ENCODE assay signal across 8 mouse cellular contexts in the genomic region with DNA sequence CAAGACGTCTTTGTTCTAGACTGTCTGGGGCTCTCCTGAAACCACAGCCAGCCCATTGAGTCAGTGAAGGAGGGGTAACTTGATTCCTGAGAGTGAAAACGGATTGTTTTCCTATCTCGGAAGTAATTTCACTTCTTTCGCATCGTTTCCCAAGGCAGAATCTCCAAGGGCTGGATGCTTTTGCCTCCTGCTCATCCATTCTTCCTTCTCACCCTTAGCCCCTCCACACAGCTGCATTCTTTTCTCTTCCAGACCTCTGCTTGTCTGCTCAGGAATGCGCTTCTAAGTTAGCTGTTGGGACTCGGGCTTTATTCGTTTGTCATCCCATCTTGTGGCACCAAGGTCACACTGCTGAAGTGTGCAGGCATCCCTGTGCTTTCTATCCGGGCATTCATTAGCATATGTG. TPM values are rescaled to one million over a fixed set of nuclear protein-coding genes. Genes with fewer than 3 reads are reported as not detected.
DNase-seq lines count a peak whose midpoint lies in the region; ATAC-seq and TF ChIP-seq lines count a peak whose summit lies in the region.

No protein-coding gene starts in this region.

- H3K27me3 ChIP-seq in heart, embryonic 11.5 days (ENCODE audit: control insufficient read depth, insufficient read depth, low read length), result no peaks in the 10 kb centered on the region
- H3K27me3 ChIP-seq in CH12.LX (replicated peaks), result no peaks in the 10 kb centered on the region
- H3K27me3 ChIP-seq in forebrain, embryonic 12.5 days, result 0 out of 2 replicates have a peak, but pooled peaks cover 4% of the 10 kb centered on the region
- H3K27me3 ChIP-seq in midbrain, embryonic 11.5 days (ENCODE audit: control insufficient read depth, insufficient read depth, low read length), result no peaks in the 10 kb centered on the region

- H3K27ac ChIP-seq in heart, embryonic 11.5 days (ENCODE audit: low read depth, low read length), result peak overlapping the region; percentile 70
- no peak overlapping the region for H3K27ac ChIP-seq in CH12.LX (ENCODE audit: insufficient read depth, low read depth)
- peak overlapping the region; percentile 74 for H3K27ac ChIP-seq in forebrain, embryonic 12.5 days
- H3K27ac ChIP-seq in midbrain, embryonic 11.5 days (ENCODE audit: low read depth, low read length), result peak overlapping the region; percentile 60; the same call in 1 of the 2 replicates

- no peak overlapping the region for H3K4me3 ChIP-seq in heart, embryonic 11.5 days (ENCODE audit: low read depth, low read length)
- no peak overlapping the region for H3K4me3 ChIP-seq in CH12.LX (replicated peaks in 1 of 3; ENCODE audit: low read depth in 2 of 3, low read length in 2 of 3, poor library complexity in 1 of 3)
- no peak overlapping the region for H3K4me3 ChIP-seq in forebrain, embryonic 12.5 days (replicated peaks)
- H3K4me3 ChIP-seq in midbrain, embryonic 11.5 days (ENCODE audit: low read depth, low read length), result no peak overlapping the region

- WGBS in heart, embryonic 11.5 days (ENCODE audit: insufficient replicate concordance), result 15% methylated on average over 9 of the region's 9 CpGs
- 8% methylated on average over 9 of the region's 9 CpGs for WGBS in forebrain, embryonic 12.5 days
- WGBS in midbrain, embryonic 11.5 days, result 8% methylated on average over 9 of the region's 9 CpGs

- 0 out of 2 replicates have a peak overlapping the region, but pooled peaks have one; percentile 3 for H3K9ac ChIP-seq in heart, embryonic 11.5 days (ENCODE audit: low read depth, low read length)
- no peak overlapping the region for H3K9ac ChIP-seq in CH12.LX (ENCODE audit: insufficient read depth, low read depth)
- peak overlapping the region; percentile 30 for H3K9ac ChIP-seq in forebrain, embryonic 12.5 days
- H3K9ac ChIP-seq in midbrain, embryonic 11.5 days (ENCODE audit: low read length), result peak overlapping the region; percentile 33; the same call in 1 of the 2 replicates

- in situ Hi-C loops in CH12.LX (cut with MboI; ENCODE audit: low pct_ligation_motif_present, low pct_unique_long_range_greater_than_20kb, low sequenced_read_pairs), result loop anchor here (5.0 kb wide), 2 partner anchors 35 to 85 kb away; no protein-coding TSS in a partner anchor

- no peak for TF ChIP-seq RAD21 in CH12.LX (IDR thresholded peaks at IDR 0.05; ENCODE audit: low read depth, low read length)

- no peak for TF ChIP-seq EP300 in CH12.LX (IDR thresholded peaks at IDR 0.05; ENCODE audit: low read length)

- H3K36me3 ChIP-seq in heart, embryonic 11.5 days (ENCODE audit: control insufficient read depth, insufficient read depth, low read length), result no peaks in the 10 kb centered on the region
- no peaks in the 10 kb centered on the region for H3K36me3 ChIP-seq in CH12.LX (replicated peaks in 1 of 2; ENCODE audit: control insufficient read depth in 1 of 2, insufficient read depth in 1 of 2, low read length in 1 of 2)
- no peaks in the 10 kb centered on the region for H3K36me3 ChIP-seq in forebrain, embryonic 12.5 days (replicated peaks)
- no peaks in the 10 kb centered on the region for H3K36me3 ChIP-seq in midbrain, embryonic 11.5 days (ENCODE audit: control insufficient read depth, insufficient read depth, low read length)

- peaks cover 46% of the 10 kb centered on the region for H3K4me1 ChIP-seq in heart, embryonic 11.5 days (ENCODE audit: control insufficient read depth, insufficient read depth, low read length)
- peaks cover 44 to 80% of the 10 kb centered on the region in 2 experiments for H3K4me1 ChIP-seq in CH12.LX (ENCODE audit: control insufficient read depth in 1 of 2, insufficient read depth in 2 of 2)
- H3K4me1 ChIP-seq in forebrain, embryonic 12.5 days, result peaks cover 53% of the 10 kb centered on the region
- peaks cover 25% of the 10 kb centered on the region for H3K4me1 ChIP-seq in midbrain, embryonic 11.5 days (ENCODE audit: control insufficient read depth, insufficient read depth, low read length)

- dilution Hi-C loops in CH12.LX (cut with MboI; ENCODE audit: extremely low pct_ligation_motif_present, extremely low pct_unique_long_range_greater_than_20kb, low sequenced_read_pairs), result no loop called here

- no peak for DNase-seq in heart, adult 9 months (ENCODE audit: low spot score in 2 of 2)
- DNase-seq in CH12.LX (ENCODE audit: extremely low read depth), result no peak
- peak; percentile 93 for DNase-seq in midbrain, embryonic 11.5 days (ENCODE audit: low spot score, missing footprints)
- DNase-seq in urinary bladder, postnatal 14 days (ENCODE audit: low spot score), result no peak
- DNase-seq in spleen, adult 12 weeks (ENCODE audit: low spot score), result no peak
- DNase-seq in gastrocnemius, postnatal 36 days, result no peak

- no peak for TF ChIP-seq POLR2A in CH12.LX (IDR thresholded peaks at IDR 0.05; ENCODE audit: low read depth, low read length)

- ATAC-seq in heart, embryonic 11.5 days (replicated peaks; ENCODE audit: insufficient number of reproducible peaks, low FRiP score, low TSS enrichment), result no peak
- ATAC-seq in forebrain, embryonic 12.5 days (ENCODE audit: low FRiP score), result 0 out of 2 replicates have a peak, but pooled peaks have one; percentile 36
- ATAC-seq in midbrain, embryonic 11.5 days (ENCODE audit: low FRiP score), result peak; percentile 63

- H3K4me2 ChIP-seq in heart, embryonic 11.5 days, result no peak overlapping the region; the same call in 1 of the 2 replicates
- H3K4me2 ChIP-seq in CH12.LX (ENCODE audit: insufficient read depth, low read depth, poor library complexity, severe bottlenecking), result peak overlapping the region; percentile 64; the same call in 1 of the 2 replicates
- no peak overlapping the region for H3K4me2 ChIP-seq in forebrain, embryonic 12.5 days
- no peak overlapping the region for H3K4me2 ChIP-seq in midbrain, embryonic 11.5 days

- intact Hi-C loops in gastrocnemius, postnatal 36 days (cut with DNase I), result no loop called here

- no peak for TF ChIP-seq CTCF in CH12.LX (conservative IDR thresholded peaks at IDR 0.05 in 1 of 2, IDR thresholded peaks at IDR 0.05 in 1 of 2; ENCODE audit: low read depth in 2 of 2, low read length in 2 of 2)

- no peaks in the 10 kb centered on the region; the same call in 1 of the 2 replicates for H3K79me2 ChIP-seq in CH12.LX (replicated peaks; ENCODE audit: control insufficient read depth, extremely low read depth, insufficient read depth, poor library complexity, severe bottlenecking)

- no peaks in the 10 kb centered on the region for H3K9me3 ChIP-seq in heart, embryonic 11.5 days (replicated peaks; ENCODE audit: control insufficient read depth, low read length)
- H3K9me3 ChIP-seq in CH12.LX (replicated peaks; ENCODE audit: low read length), result no peaks in the 10 kb centered on the region
- H3K9me3 ChIP-seq in forebrain, embryonic 12.5 days, result no peaks in the 10 kb centered on the region
- no peaks in the 10 kb centered on the region for H3K9me3 ChIP-seq in midbrain, embryonic 11.5 days (ENCODE audit: control insufficient read depth, low read length)

TF ChIP-seq in CH12.LX, 34 proteins besides CTCF, POLR2A, EP300 and RAD21:
- TF ChIP-seq UBTF (IDR thresholded peaks at IDR 0.05; ENCODE audit: low read depth, low read length) (no peak), MAX (IDR thresholded peaks at IDR 0.05; ENCODE audit: low read length) (no peak), USF2 (conservative IDR thresholded peaks at IDR 0.05; ENCODE audit: low read depth, low read length) (no peak), CHD1 (IDR thresholded peaks at IDR 0.05; ENCODE audit: low read depth, low read length) (no peak), PAX5 (IDR thresholded peaks at IDR 0.05; ENCODE audit: low read length) (no peak), MYC (IDR thresholded peaks at IDR 0.05; ENCODE audit: low read depth, low read length) (no peak), POLR2AphosphoS2 (IDR thresholded peaks at IDR 0.05; ENCODE audit: low read depth, low read length) (no peak), KAT2A (IDR thresholded peaks at IDR 0.05; ENCODE audit: insufficient replicate concordance, low read length) (no peak), BHLHE40 (IDR thresholded peaks at IDR 0.05; ENCODE audit: low read depth, low read length) (no peak), CHD2 (IDR thresholded peaks at IDR 0.05; ENCODE audit: low read length) (no peak), TBP (conservative IDR thresholded peaks at IDR 0.05; ENCODE audit: low read depth, low read length) (no peak)
TF ChIP-seq in CH12.LX: peak in this region for 0.

RNA-seq across cellular contexts. Expression of a gene that starts 46.7 kb away (rescaled TPM):
- 7.3 and 7.7 TPM in 2 replicates for polyA plus RNA-seq in heart, embryonic 11.5 days (2014; fragmentation: Nextera tagmentation; extraction: Ambion mirVana)
- 53.0 and 59.3 TPM in 2 replicates for total RNA-seq in CH12.LX (2012; rRNA removed)
- total RNA-seq in CH12.LX (2014; rRNA removed), result 47.7 and 54.2 TPM in 2 replicates
- polyA plus RNA-seq in CH12.LX (2012; ENCODE audit: insufficient read length, low read depth), result 58.8 and 59.7 TPM in 2 replicates
- 15.2 and 19.2 TPM in 2 replicates for polyA plus RNA-seq in forebrain, embryonic 12.5 days (2016; fragmentation: Nextera tagmentation; extraction: Ambion mirVana)
- 12.4 and 13.5 TPM in 2 replicates for polyA plus RNA-seq in midbrain, embryonic 11.5 days (2014; fragmentation: Nextera tagmentation; extraction: Ambion mirVana)
- 1 to 10 TPM; 7.1 to 9.7 TPM for total RNA-seq in gastrocnemius, postnatal 36 days (2021)
